Comparison of ENCODE assay signal across 26 mouse cellular contexts in genomic region chr4:59457091-59457490, GRCm38 (mm10). TPM values are rescaled to one million over a fixed set of nuclear protein-coding genes. Genes with fewer than 3 reads are reported as not detected.
DNase-seq lines count a peak whose midpoint lies in the region; ATAC-seq lines count a peak whose summit lies in the region.
"Had no signal": no experiment of that assay in that cellular context is flagged by ENCODE, and none has a peak within 500 bp of the region (broad histone marks: within the 10 kb centered on the region; RNA-seq: fewer than 3 reads in every experiment).

No protein-coding gene starts in this region.

- no peak overlapping the region for H3K9ac ChIP-seq in intestine, embryonic 14.5 days (ENCODE audit: low read length)
- no peak overlapping the region for H3K9ac ChIP-seq in intestine, embryonic 16.5 days (ENCODE audit: low read depth, low read length)
- H3K9ac ChIP-seq in midbrain, embryonic 11.5 days (ENCODE audit: low read length) = no peak overlapping the region
- no peak overlapping the region for H3K9ac ChIP-seq in hindbrain, embryonic 11.5 days (ENCODE audit: low read depth, low read length)
- H3K9ac ChIP-seq: embryonic facial prominence, embryonic 13.5 days; forebrain, embryonic 12.5 days; forebrain, embryonic 15.5 days; hindbrain, embryonic 13.5 days had no signal

- H3K27me3 ChIP-seq in intestine, embryonic 14.5 days (replicated peaks; ENCODE audit: control insufficient read depth, insufficient read depth, low read length) = no peaks in the 10 kb centered on the region
- H3K27me3 ChIP-seq in intestine, embryonic 16.5 days (replicated peaks; ENCODE audit: control insufficient read depth, insufficient read depth, low read length) = no peaks in the 10 kb centered on the region
- no peaks in the 10 kb centered on the region for H3K27me3 ChIP-seq in midbrain, embryonic 10.5 days (ENCODE audit: low read depth, poor library complexity, severe bottlenecking)
- H3K27me3 ChIP-seq in midbrain, embryonic 11.5 days (ENCODE audit: control insufficient read depth, insufficient read depth, low read length) = no peaks in the 10 kb centered on the region
- H3K27me3 ChIP-seq in hindbrain, embryonic 11.5 days (ENCODE audit: control insufficient read depth, insufficient read depth, low read length) = no peaks in the 10 kb centered on the region
- H3K27me3 ChIP-seq: CH12.LX; embryonic facial prominence, embryonic 13.5 days; forebrain, embryonic 12.5 days; hindbrain, embryonic 13.5 days had no signal

- H3K4me3 ChIP-seq in intestine, embryonic 14.5 days (ENCODE audit: low read depth, low read length) = no peak overlapping the region
- H3K4me3 ChIP-seq in intestine, embryonic 16.5 days (ENCODE audit: low read length) = no peak overlapping the region
- H3K4me3 ChIP-seq in midbrain, embryonic 10.5 days = no peak overlapping the region
- no peak overlapping the region for H3K4me3 ChIP-seq in midbrain, embryonic 11.5 days (ENCODE audit: low read depth, low read length)
- H3K4me3 ChIP-seq in macrophage (ENCODE audit: inconsistent target) = no peak overlapping the region
- H3K4me3 ChIP-seq in hindbrain, embryonic 11.5 days (ENCODE audit: low read depth, low read length) = no peak overlapping the region
- H3K4me3 ChIP-seq: embryonic facial prominence, embryonic 10.5 days; embryonic facial prominence, embryonic 13.5 days; erythroblast, embryonic 14.5 days; forebrain, embryonic 12.5 days; forebrain, embryonic 15.5 days; hindbrain, embryonic 13.5 days had no signal

- no peaks in the 10 kb centered on the region for H3K36me3 ChIP-seq in intestine, embryonic 14.5 days (ENCODE audit: control insufficient read depth, insufficient read depth, low read length)
- H3K36me3 ChIP-seq in intestine, embryonic 16.5 days (ENCODE audit: control insufficient read depth, insufficient read depth, low read length) = no peaks in the 10 kb centered on the region
- no peaks in the 10 kb centered on the region for H3K36me3 ChIP-seq in midbrain, embryonic 10.5 days
- no peaks in the 10 kb centered on the region for H3K36me3 ChIP-seq in midbrain, embryonic 11.5 days (ENCODE audit: control insufficient read depth, insufficient read depth, low read length)
- no peaks in the 10 kb centered on the region for H3K36me3 ChIP-seq in macrophage (ENCODE audit: inconsistent target)
- no peaks in the 10 kb centered on the region for H3K36me3 ChIP-seq in hindbrain, embryonic 11.5 days (ENCODE audit: control insufficient read depth, insufficient read depth, low read length)
- H3K36me3 ChIP-seq: embryonic facial prominence, embryonic 10.5 days; embryonic facial prominence, embryonic 13.5 days; forebrain, embryonic 12.5 days; forebrain, embryonic 15.5 days; G1E; hindbrain, embryonic 13.5 days had no signal

- no peak overlapping the region for H3K4me2 ChIP-seq in intestine, embryonic 14.5 days (ENCODE audit: low read length)
- H3K4me2 ChIP-seq in intestine, embryonic 16.5 days (ENCODE audit: low read depth, low read length) = no peak overlapping the region
- H3K4me2 ChIP-seq in midbrain, embryonic 11.5 days = no peak overlapping the region
- no peak overlapping the region for H3K4me2 ChIP-seq in hindbrain, embryonic 11.5 days (replicated peaks; ENCODE audit: low read depth, low read length)
- H3K4me2 ChIP-seq: forebrain, embryonic 12.5 days; forebrain, embryonic 15.5 days; heart, embryonic 11.5 days; hindbrain, embryonic 13.5 days had no signal

- no peak overlapping the region for H3K27ac ChIP-seq in intestine, embryonic 14.5 days (ENCODE audit: low read depth)
- no peak overlapping the region for H3K27ac ChIP-seq in intestine, embryonic 16.5 days (ENCODE audit: low read length)
- H3K27ac ChIP-seq in midbrain, embryonic 10.5 days (replicated peaks) = no peak overlapping the region
- no peak overlapping the region for H3K27ac ChIP-seq in midbrain, embryonic 11.5 days (ENCODE audit: low read depth, low read length)
- H3K27ac ChIP-seq in macrophage = peak overlapping the region; percentile 91
- H3K27ac ChIP-seq in hindbrain, embryonic 11.5 days (ENCODE audit: low read depth, low read length) = no peak overlapping the region
- H3K27ac ChIP-seq: embryonic facial prominence, embryonic 10.5 days; embryonic facial prominence, embryonic 13.5 days; forebrain, embryonic 12.5 days; forebrain, embryonic 15.5 days; hindbrain, embryonic 13.5 days had no signal

- no peaks in the 10 kb centered on the region for H3K79me2 ChIP-seq in macrophage (ENCODE audit: inconsistent target)

- peaks cover 14% of the 10 kb centered on the region for H3K4me1 ChIP-seq in intestine, embryonic 14.5 days (replicated peaks; ENCODE audit: control insufficient read depth, insufficient read depth, low read length)
- H3K4me1 ChIP-seq in intestine, embryonic 16.5 days (ENCODE audit: control insufficient read depth, insufficient read depth, low read length) = peaks cover 23% of the 10 kb centered on the region
- H3K4me1 ChIP-seq in midbrain, embryonic 10.5 days = no peaks in the 10 kb centered on the region
- H3K4me1 ChIP-seq in midbrain, embryonic 11.5 days (ENCODE audit: control insufficient read depth, insufficient read depth, low read length) = peaks cover 2% of the 10 kb centered on the region; the same call in 1 of the 2 replicates
- no peaks in the 10 kb centered on the region for H3K4me1 ChIP-seq in hindbrain, embryonic 11.5 days (replicated peaks; ENCODE audit: control insufficient read depth, insufficient read depth, low read length)
- H3K4me1 ChIP-seq: embryonic facial prominence, embryonic 10.5 days; hindbrain, embryonic 13.5 days had no signal

- H3K9me3 ChIP-seq in intestine, embryonic 14.5 days (ENCODE audit: control insufficient read depth, low read length) = no peaks in the 10 kb centered on the region
- no peaks in the 10 kb centered on the region for H3K9me3 ChIP-seq in intestine, embryonic 16.5 days (ENCODE audit: control insufficient read depth, low read length)
- H3K9me3 ChIP-seq in midbrain, embryonic 10.5 days (replicated peaks) = no peaks in the 10 kb centered on the region
- H3K9me3 ChIP-seq in midbrain, embryonic 11.5 days (ENCODE audit: control insufficient read depth, low read length) = no peaks in the 10 kb centered on the region
- H3K9me3 ChIP-seq in hindbrain, embryonic 11.5 days (ENCODE audit: control insufficient read depth, low read length) = no peaks in the 10 kb centered on the region
- H3K9me3 ChIP-seq: embryonic facial prominence, embryonic 10.5 days; embryonic facial prominence, embryonic 13.5 days; forebrain, embryonic 12.5 days; forebrain, embryonic 15.5 days; G1E; hindbrain, embryonic 13.5 days had no signal

- DNase-seq in intestine, embryonic 14.5 days (ENCODE audit: low spot score) = peak; percentile 41
- peak; percentile 3 for DNase-seq in midbrain, embryonic 10.5 days (ENCODE audit: low spot score)
- DNase-seq in midbrain, embryonic 11.5 days (ENCODE audit: low spot score, missing footprints) = no peak
- DNase-seq in hindbrain, embryonic 11.5 days (ENCODE audit: low spot score) = no peak
- no peak for DNase-seq in MN1 (ENCODE audit: low spot score)
- DNase-seq: adrenal gland, adult 2 months; adrenal gland, postnatal 14 days; B cell, adult 2 months; cerebellum, adult 11 months; cerebellum, adult 8-10 months; cerebellum, postnatal 10 days; cerebellum, postnatal 36 days; embryo, embryonic 11 days; gastrocnemius, postnatal 25 days had no signal

- ATAC-seq in intestine, embryonic 14.5 days (replicated peaks; ENCODE audit: low FRiP score, low TSS enrichment, low read depth) = no peak
- no peak for ATAC-seq in intestine, embryonic 16.5 days
- no peak for ATAC-seq in midbrain, embryonic 11.5 days (ENCODE audit: low FRiP score)
- no peak for ATAC-seq in hindbrain, embryonic 11.5 days (ENCODE audit: low FRiP score)
- ATAC-seq: forebrain, embryonic 15.5 days; hindbrain, embryonic 16.5 days had no signal

- whole genome bisulfite sequencing in intestine, embryonic 14.5 days = 90% methylated on average over 5 of the region's 5 CpGs
- WGBS in intestine, embryonic 16.5 days = 91% methylated on average over 5 of the region's 5 CpGs
- 90% methylated on average over 5 of the region's 5 CpGs for WGBS in midbrain, embryonic 10.5 days
- WGBS in midbrain, embryonic 11.5 days = 90% methylated on average over 5 of the region's 5 CpGs
- 91% methylated on average over 5 of the region's 5 CpGs for WGBS in macrophage (ENCODE audit: missing documents)
- WGBS in hindbrain, embryonic 11.5 days = 90% methylated on average over 5 of the region's 5 CpGs

RNA-seq across cellular contexts. Expression of gene Susd1, which starts 18.7 kb away (rescaled TPM):
- polyA plus RNA-seq in intestine, embryonic 14.5 days (2014; fragmentation: Nextera tagmentation; extraction: Ambion mirVana) = 8.0 and 8.3 TPM in 2 replicates
- 12.7 and 13.0 TPM in 2 replicates for polyA plus RNA-seq in intestine, embryonic 16.5 days (2015; fragmentation: Nextera tagmentation; extraction: Ambion mirVana)
- 1.5 and 1.8 TPM in 2 replicates for polyA plus RNA-seq in midbrain, embryonic 10.5 days (2016; fragmentation: Nextera tagmentation; extraction: Ambion mirVana)
- polyA plus RNA-seq in midbrain, embryonic 11.5 days (2014; fragmentation: Nextera tagmentation; extraction: Ambion mirVana) = 1.0 and 1.5 TPM in 2 replicates
- total RNA-seq in macrophage (2018; cell fraction: chromatin; rRNA removed) = 10 to 100 TPM; 15.2 to 52.3 (median 33.6) TPM
- 10 to 100 TPM; 11.5 to 16.3 (median 13.2) TPM for total RNA-seq in macrophage (2018; cell fraction: cytosol; rRNA removed)
- total RNA-seq in macrophage (2018; cell fraction: nucleus; rRNA removed) = 10 to 100 TPM; 20.6 to 50.5 (median 30.7) TPM
- 10.8 to 18.9 TPM (median 18.4 TPM) in 3 replicates for polyA plus RNA-seq in macrophage (2018)
- polyA plus RNA-seq in hindbrain, embryonic 11.5 days (2014; fragmentation: Nextera tagmentation; extraction: Ambion mirVana) = 0.94 and 1.5 TPM in 2 replicates

Comparison
In these comparisons a context has a peak if more than half of its experiments do, and no peak if none do; other contexts are left out.
1. DNase-seq: peak in intestine, embryonic 14.5 days (single experiment) and midbrain, embryonic 10.5 days (single experiment); none in midbrain, embryonic 11.5 days (single experiment), hindbrain, embryonic 11.5 days (single experiment) and MN1 (single experiment).